Mouse (Mus musculus) heart, embryonic 10.5 days (tissue): Measurements from ENCODE around the gene Kif18a. TPM values are rescaled to one million over a fixed set of nuclear protein-coding genes. Genes with fewer than 3 reads are reported as not detected.

Experiments
- DNase-seq: peaks from one replicate; pipeline ENCODE4 v3.0.0-alpha.2; 2017; ENCODE audit warnings: low spot score
- H3K27ac ChIP-seq: fragments of 300-500 bp; sonication (generic); 2 replicates; pipeline ENCODE4 v1.5.1; 2016; ENCODE audit warnings: mild to moderate bottlenecking
- H3K27me3 ChIP-seq: fragments of 300-500 bp; sonication (generic); 2 replicates; pipeline ENCODE4 v1.6.1; 2016; ENCODE audit warnings: mild to moderate bottlenecking; ENCODE audit not compliant: poor library complexity, insufficient read depth, severe bottlenecking
- H3K36me3 ChIP-seq: fragments of 300-500 bp; sonication (generic); 2 replicates; pipeline ENCODE4 v1.6.1; 2016; ENCODE audit warnings: mild to moderate bottlenecking, moderate library complexity
- H3K4me1 ChIP-seq: fragments of 300-500 bp; sonication (generic); 2 replicates; pipeline ENCODE4 v1.6.1; 2016; ENCODE audit warnings: mild to moderate bottlenecking
- H3K4me3 ChIP-seq: fragments of 300-500 bp; sonication (generic); 2 replicates; pipeline ENCODE4 v1.5.1; 2016; ENCODE audit warnings: mild to moderate bottlenecking, moderate library complexity
- H3K9me3 ChIP-seq: fragments of 300-500 bp; sonication (generic); 2 replicates; pipeline ENCODE4 v1.6.1; 2016; ENCODE audit warnings: mild to moderate bottlenecking, moderate library complexity
- WGBS: fragments of 180-500 bp; shearing (Covaris S2); methylation state at CpG from one replicate; pipeline ENCODE4 v1.1.7; 2016; 5-methylcytosine and 5-hydroxymethylcytosine counted together
- polyA plus RNA-seq: library from polyadenylated mRNA; unstranded; fragments of >200 nt; fragmentation: Nextera tagmentation; extraction: Ambion mirVana; gene quantifications from 2 replicates; pipeline ENCODE4 v1.2.1, GENCODE M21; 2016

Gene Kif18a
- polyA plus RNA-seq, 1 experiment from 2014 or later: 17.7 TPM

- H3K9me3 ChIP-seq: no peaks in the 10 kb centered on the region
- H3K27ac ChIP-seq: no peak overlapping the region
- H3K27me3 ChIP-seq: no peaks in the 10 kb centered on the region
- 92% methylated on average over 1 of the region's 1 CpGs for WGBS
- H3K4me3 ChIP-seq: no peak overlapping the region
- DNase-seq: no peak
- peaks cover 34% of the 10 kb centered on the region for H3K36me3 ChIP-seq
- no peaks in the 10 kb centered on the region for H3K4me1 ChIP-seq
Observed at GRCm38 (mm10) chr2:109298160-109298559, 17.6 kb downstream of the Kif18a start.

GRCm38 (mm10) chr2:109302234-109302633 is 21.7 kb downstream of the Kif18a start:
- no peak overlapping the region for H3K27ac ChIP-seq
- no peak for DNase-seq
- H3K9me3 ChIP-seq: no peaks in the 10 kb centered on the region
- H3K27me3 ChIP-seq: no peaks in the 10 kb centered on the region
- no peaks in the 10 kb centered on the region for H3K4me1 ChIP-seq
- H3K4me3 ChIP-seq: no peak overlapping the region
- 94% methylated on average over 3 of the region's 3 CpGs for WGBS
- H3K36me3 ChIP-seq: peaks cover 24% of the 10 kb centered on the region

GRCm38 (mm10) chr2:109303638-109304037 is 23.1 kb downstream of the Kif18a start:
- Histone ChIP-seq H3K4me3 (no peak overlapping the region), H3K9me3 (no peaks in the 10 kb centered on the region), H3K4me1 (no peaks in the 10 kb centered on the region), H3K36me3 (peaks cover 24% of the 10 kb centered on the region), H3K27me3 (no peaks in the 10 kb centered on the region), H3K27ac (no peak overlapping the region)
- no peak for DNase-seq

GRCm38 (mm10) chr2:109311369-109311768 is 30.8 kb downstream of the Kif18a start:
- Histone ChIP-seq H3K4me1 (no peaks in the 10 kb centered on the region), H3K27ac (no peak overlapping the region), H3K4me3 (no peak overlapping the region), H3K27me3 (no peaks in the 10 kb centered on the region), H3K9me3 (no peaks in the 10 kb centered on the region), H3K36me3 (peaks cover 36% of the 10 kb centered on the region)
- DNase-seq: no peak
- WGBS: 92% methylated on average over 5 of the region's 5 CpGs

GRCm38 (mm10) chr2:109331807-109332206 is 51.3 kb downstream of the Kif18a start:
- Histone ChIP-seq H3K9me3 (no peaks in the 10 kb centered on the region), H3K4me1 (no peaks in the 10 kb centered on the region), H3K4me3 (no peak overlapping the region), H3K27ac (no peak overlapping the region), H3K36me3 (peaks cover 13% of the 10 kb centered on the region), H3K27me3 (no peaks in the 10 kb centered on the region)
- DNase-seq: no peak
- 77% methylated on average over 1 of the region's 1 CpGs for WGBS

- no peak overlapping the region for H3K4me3 ChIP-seq
- no peak for DNase-seq
- no peaks in the 10 kb centered on the region for H3K9me3 ChIP-seq
- WGBS: 96% methylated on average over 5 of the region's 5 CpGs
- no peak overlapping the region for H3K27ac ChIP-seq
- H3K4me1 ChIP-seq: no peaks in the 10 kb centered on the region
- H3K36me3 ChIP-seq: peaks cover 18% of the 10 kb centered on the region
- H3K27me3 ChIP-seq: no peaks in the 10 kb centered on the region
Observed at GRCm38 (mm10) chr2:109334237-109334636, 53.7 kb downstream of the Kif18a start.

GRCm38 (mm10) chr2:109335765-109336164 is 55.2 kb downstream of the Kif18a start:
- H3K4me3 ChIP-seq: no peak overlapping the region
- 91% methylated on average over 1 of the region's 1 CpGs for WGBS
- H3K27me3 ChIP-seq: no peaks in the 10 kb centered on the region
- no peaks in the 10 kb centered on the region for H3K4me1 ChIP-seq
- H3K27ac ChIP-seq: no peak overlapping the region
- no peak for DNase-seq
- H3K9me3 ChIP-seq: no peaks in the 10 kb centered on the region
- H3K36me3 ChIP-seq: peaks cover 20% of the 10 kb centered on the region

- Histone ChIP-seq H3K4me3 (no peak overlapping the region), H3K4me1 (no peaks in the 10 kb centered on the region), H3K9me3 (no peaks in the 10 kb centered on the region), H3K27ac (no peak overlapping the region), H3K36me3 (no peaks in the 10 kb centered on the region), H3K27me3 (no peaks in the 10 kb centered on the region)
- WGBS: 87% methylated on average over 4 of the region's 4 CpGs
- DNase-seq: no peak
Observed at GRCm38 (mm10) chr2:109345386-109345785, 64.8 kb downstream of the Kif18a start.

GRCm38 (mm10) chr2:109348742-109349141 is 68.2 kb downstream of the Kif18a start:
- H3K27ac ChIP-seq: no peak overlapping the region
- no peaks in the 10 kb centered on the region for H3K4me1 ChIP-seq
- no peaks in the 10 kb centered on the region for H3K9me3 ChIP-seq
- H3K36me3 ChIP-seq: no peaks in the 10 kb centered on the region
- DNase-seq: no peak
- 65% methylated on average over 4 of the region's 4 CpGs for WGBS
- no peaks in the 10 kb centered on the region for H3K27me3 ChIP-seq
- no peak overlapping the region for H3K4me3 ChIP-seq

GRCm38 (mm10) chr2:109358456-109359141 is 78.1 kb downstream of the Kif18a start:
- Histone ChIP-seq H3K9me3 (no peaks in the 10 kb centered on the region), H3K27ac (no peak overlapping the region), H3K4me1 (no peaks in the 10 kb centered on the region), H3K36me3 (no peaks in the 10 kb centered on the region), H3K27me3 (no peaks in the 10 kb centered on the region), H3K4me3 (no peak overlapping the region)
- DNase-seq: no peak
- WGBS: 71% methylated on average over 3 of the region's 3 CpGs

GRCm38 (mm10) chr2:109365962-109366361 is 85.4 kb downstream of the Kif18a start:
- Histone ChIP-seq H3K27ac (no peak overlapping the region), H3K36me3 (no peaks in the 10 kb centered on the region), H3K9me3 (no peaks in the 10 kb centered on the region), H3K4me1 (no peaks in the 10 kb centered on the region), H3K27me3 (no peaks in the 10 kb centered on the region), H3K4me3 (no peak overlapping the region)
- DNase-seq: no peak
- WGBS: 74% methylated on average over 1 of the region's 1 CpGs

GRCm38 (mm10) chr2:109374881-109375280 is 94.3 kb downstream of the Kif18a start:
- no peak overlapping the region for H3K27ac ChIP-seq
- DNase-seq: no peak
- H3K27me3 ChIP-seq: no peaks in the 10 kb centered on the region
- H3K4me3 ChIP-seq: no peak overlapping the region
- H3K36me3 ChIP-seq: no peaks in the 10 kb centered on the region
- no peaks in the 10 kb centered on the region for H3K9me3 ChIP-seq
- no peaks in the 10 kb centered on the region for H3K4me1 ChIP-seq
- 33% methylated on average over 2 of the region's 2 CpGs for WGBS

- Histone ChIP-seq H3K9me3 (no peaks in the 10 kb centered on the region), H3K4me3 (no peak overlapping the region), H3K36me3 (no peaks in the 10 kb centered on the region), H3K4me1 (no peaks in the 10 kb centered on the region), H3K27me3 (no peaks in the 10 kb centered on the region), H3K27ac (no peak overlapping the region)
- 75% methylated on average over 1 of the region's 1 CpGs for WGBS
- DNase-seq: no peak
Observed at GRCm38 (mm10) chr2:109384019-109384418, 103.5 kb downstream of the Kif18a start.

GRCm38 (mm10) chr2:109386211-109386610 is 105.7 kb downstream of the Kif18a start:
- Histone ChIP-seq H3K4me1 (no peaks in the 10 kb centered on the region), H3K27me3 (no peaks in the 10 kb centered on the region), H3K4me3 (no peak overlapping the region), H3K9me3 (no peaks in the 10 kb centered on the region), H3K36me3 (no peaks in the 10 kb centered on the region), H3K27ac (no peak overlapping the region)
- WGBS: 64% methylated on average over 1 of the region's 1 CpGs
- DNase-seq: no peak
